Mouse (Mus musculus) activated CD4-positive, CD25-positive, alpha-beta regulatory T cell, adult 4 months (primary cell): ENCODE results near the gene Cdh13. TPM values are rescaled to one million over a fixed set of nuclear protein-coding genes. Genes with fewer than 3 reads are reported as not detected.
"Not testable (repeated sequence)": the region's sequence is repeated elsewhere in the genome, so short reads cannot be mapped to it uniquely, and the experiment has no call there.

Source experiments
- ATAC-seq: one replicate; pipeline ENCODE4 v1.8.0; 2017
- polyA plus RNA-seq, 2 experiments: library from polyadenylated mRNA; unstranded; fragments of 100-300 nt; shearing (Covaris generic); gene quantifications; one replicate each; pipeline ENCODE4 v1.2.1; 2017

The Cdh13 gene
- polyA plus RNA-seq, 2 experiments from 2014 or later, result 0.15 to 0.34 TPM

GRCm38 (mm10) chr8:118701312-118701880 is 417.9 kb downstream of the Cdh13 start:
- no peak for ATAC-seq

DNA sequence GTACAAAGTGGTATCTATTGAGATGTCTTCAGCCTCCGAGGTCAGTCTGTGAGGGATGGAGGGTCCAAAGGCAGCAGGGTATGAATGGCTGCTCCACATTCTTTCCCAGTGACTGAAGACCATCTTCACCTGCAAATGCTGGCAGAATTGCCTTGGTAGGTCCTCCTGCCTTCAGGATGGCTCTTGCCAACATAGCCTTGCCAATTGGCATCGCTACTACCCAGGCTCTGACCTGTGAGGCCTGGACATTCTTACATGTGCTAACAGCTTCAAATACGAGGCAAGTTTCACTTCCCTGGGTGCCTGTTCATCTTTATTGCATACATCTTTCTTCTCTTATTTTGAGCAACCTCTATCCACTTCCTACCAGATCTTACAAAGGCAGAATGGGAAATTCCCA is 425.8 kb downstream of the Cdh13 start:
- ATAC-seq, result no peak

- no peak for ATAC-seq
Measured at GRCm38 (mm10) chr8:118711631-118712030, 428.1 kb downstream of the Cdh13 start.

GRCm38 (mm10) chr8:118713111-118713510 is 429.6 kb downstream of the Cdh13 start:
- ATAC-seq, result no peak

GRCm38 (mm10) chr8:118713596-118713995 is 430.1 kb downstream of the Cdh13 start:
- no peak for ATAC-seq

DNA sequence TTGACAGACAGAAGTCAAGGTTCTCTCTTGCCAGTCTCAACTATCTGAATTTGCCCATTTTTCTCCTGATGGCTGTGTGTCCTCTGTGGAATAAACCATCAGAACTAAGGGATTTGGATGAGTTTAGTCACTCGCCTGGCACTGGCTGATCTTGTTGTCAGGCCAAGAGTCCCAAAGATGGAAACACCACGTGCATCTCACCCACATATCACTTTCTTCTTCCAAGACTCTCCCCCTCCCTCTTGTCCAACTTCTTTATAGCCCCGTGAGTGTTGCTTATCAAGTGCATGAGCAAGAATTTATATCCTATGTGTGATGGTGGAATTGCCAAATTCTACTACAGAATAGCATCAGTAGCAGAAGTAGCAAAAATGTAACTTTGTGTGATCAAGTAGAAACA is 439.4 kb downstream of the Cdh13 start:
- ATAC-seq, result no peak

GRCm38 (mm10) chr8:118725651-118726050 is 442.1 kb downstream of the Cdh13 start:
- no peak for ATAC-seq

DNA sequence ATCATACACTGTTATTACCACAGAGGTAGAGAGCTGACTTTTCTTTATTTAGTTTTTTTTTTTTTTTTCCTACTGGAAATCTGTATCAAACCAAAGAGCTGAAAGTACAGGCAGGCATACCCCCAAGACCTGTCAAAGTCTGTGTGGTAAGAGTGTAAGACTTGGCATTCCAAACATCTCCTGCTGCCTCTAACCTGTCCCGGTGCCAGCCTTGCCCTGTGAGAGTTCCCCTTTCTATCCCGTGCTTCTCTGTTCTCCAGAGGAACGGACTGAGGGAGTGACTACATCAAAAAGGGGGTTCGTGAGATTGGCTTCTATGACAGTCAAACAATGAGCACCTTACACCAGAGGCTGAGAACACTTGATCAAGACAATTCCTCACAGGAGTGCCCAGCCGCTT is 458.2 kb downstream of the Cdh13 start:
- no peak for ATAC-seq

DNA sequence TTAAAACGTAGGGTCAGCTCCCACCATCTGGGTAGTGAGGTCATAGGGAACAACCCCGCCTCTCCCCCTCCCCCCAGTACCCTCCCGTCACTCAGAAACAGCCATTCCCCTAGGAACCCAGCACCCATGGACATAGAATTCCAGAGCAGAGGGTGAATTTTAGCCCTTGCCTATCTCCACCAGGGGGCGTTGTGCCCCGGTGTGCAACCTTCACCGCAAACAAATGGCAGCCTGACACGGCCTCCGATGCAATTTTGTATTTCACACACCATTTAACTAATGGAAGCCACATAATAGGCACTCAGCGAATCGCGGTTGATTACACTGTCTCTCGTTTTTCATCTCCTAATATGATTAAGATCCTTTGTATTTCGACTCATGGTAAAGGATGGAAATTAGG is 461.5 kb downstream of the Cdh13 start:
- no peak for ATAC-seq

- ATAC-seq, result no peak
Measured at GRCm38 (mm10) chr8:118748041-118748604, 464.6 kb downstream of the Cdh13 start.

GRCm38 (mm10) chr8:118749191-118749590 is 465.7 kb downstream of the Cdh13 start:
- no peak for ATAC-seq

GRCm38 (mm10) chr8:118749786-118750185 is 466.3 kb downstream of the Cdh13 start:
- no peak for ATAC-seq

GRCm38 (mm10) chr8:118753710-118754109 is 470.2 kb downstream of the Cdh13 start:
- ATAC-seq, result no peak

DNA sequence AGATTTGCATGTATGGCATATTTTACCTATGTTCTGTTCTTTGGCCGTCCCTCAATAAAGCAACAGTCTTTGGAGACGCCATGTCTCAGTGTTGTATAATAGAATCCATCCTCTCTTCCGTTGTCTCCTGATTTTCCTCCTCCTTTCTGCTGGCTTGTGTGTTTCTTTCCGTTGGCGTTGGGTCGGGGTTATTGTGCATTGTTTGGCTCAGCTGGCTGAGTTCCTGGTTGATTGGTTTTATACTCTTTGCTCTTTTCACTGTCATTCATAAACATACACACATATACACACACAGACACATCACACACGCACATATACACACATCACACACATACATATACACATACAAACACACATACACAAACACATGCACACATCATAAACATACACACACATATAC is 470.6 kb downstream of the Cdh13 start:
- no peak for ATAC-seq

GRCm38 (mm10) chr8:118777507-118777906 is 494.0 kb downstream of the Cdh13 start:
- not testable (repeated sequence) for ATAC-seq

DNA sequence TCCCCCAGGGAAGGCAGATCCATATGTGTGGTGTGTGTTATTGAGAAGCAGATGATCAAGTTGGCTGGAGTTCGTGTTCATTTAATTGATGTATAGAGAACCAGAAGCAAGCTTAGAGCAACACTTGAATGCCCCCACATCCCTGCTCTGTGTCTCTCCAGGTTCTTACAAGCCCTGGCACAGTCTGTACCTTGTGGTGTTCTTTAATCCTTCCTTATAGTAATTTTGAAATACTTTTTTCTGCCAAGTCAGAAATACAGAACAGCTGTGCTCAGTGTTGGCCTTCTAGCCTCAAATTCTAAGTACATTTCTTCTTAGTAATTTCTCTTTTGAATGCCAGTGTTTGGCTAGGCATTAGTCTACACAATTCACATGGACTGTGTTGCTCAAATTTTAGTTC is 494.8 kb downstream of the Cdh13 start:
- no peak for ATAC-seq

DNA sequence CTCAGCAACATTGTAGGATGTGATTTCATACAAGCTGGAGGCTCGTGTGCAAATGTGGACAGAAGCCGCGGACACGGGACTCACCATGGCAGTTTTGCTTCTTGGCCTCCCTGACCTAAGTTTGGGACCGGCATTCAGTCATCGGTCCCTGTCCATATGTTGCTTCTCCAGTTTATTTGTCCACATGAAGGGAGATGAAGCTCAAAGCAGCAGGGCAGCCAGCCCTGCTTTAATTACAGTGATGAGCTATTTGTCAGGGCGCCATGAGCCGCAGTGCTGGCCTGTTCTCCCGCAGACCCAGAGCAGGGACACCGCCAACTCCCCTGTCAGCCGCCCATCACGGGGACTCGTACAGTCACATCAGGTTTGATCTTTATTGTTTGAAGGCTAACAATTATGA is 502.1 kb downstream of the Cdh13 start:
- no peak for ATAC-seq

- no peak for ATAC-seq
Measured at GRCm38 (mm10) chr8:118789649-118790048, 506.1 kb downstream of the Cdh13 start.

DNA sequence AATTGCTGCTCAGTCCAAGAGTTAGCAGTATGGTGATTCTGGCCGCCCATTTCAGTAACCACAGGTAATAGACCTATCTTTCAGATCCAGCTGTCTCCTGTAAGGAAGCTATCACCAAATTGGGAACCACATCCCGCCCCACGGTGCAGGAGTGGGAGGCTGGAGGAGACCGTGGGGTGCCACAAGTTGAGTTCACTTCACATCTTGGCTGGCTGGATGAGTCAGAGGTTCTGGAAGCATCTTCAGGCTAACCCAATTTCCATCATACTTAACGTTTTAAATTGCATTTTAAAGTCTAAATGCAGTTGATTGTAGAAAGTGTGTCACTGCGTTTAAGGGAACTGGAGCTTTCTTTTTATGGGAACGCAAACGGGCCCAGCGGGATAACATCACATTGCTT is 511.4 kb downstream of the Cdh13 start:
- ATAC-seq, result no peak

GRCm38 (mm10) chr8:118796491-118796890 is 513.0 kb downstream of the Cdh13 start:
- ATAC-seq, result no peak

DNA sequence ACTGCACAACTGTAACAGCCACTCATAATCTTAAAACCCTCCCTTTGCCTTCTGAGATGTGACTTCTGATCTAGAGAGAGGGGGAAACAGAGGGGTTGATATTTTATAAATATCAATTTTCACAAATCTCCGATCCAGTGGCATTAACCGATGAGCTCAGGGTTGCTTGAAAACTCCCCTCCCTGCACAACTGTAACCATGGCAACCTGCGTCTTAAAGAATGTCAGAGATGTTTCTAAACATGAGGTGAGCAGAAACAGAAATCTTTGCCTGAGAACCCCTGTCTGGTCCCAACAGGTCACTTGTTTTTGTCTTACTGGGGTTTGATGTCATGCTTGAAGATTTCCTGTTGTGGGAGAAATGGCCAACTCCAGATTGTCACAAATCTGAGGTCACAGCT is 513.6 kb downstream of the Cdh13 start:
- no peak for ATAC-seq

DNA sequence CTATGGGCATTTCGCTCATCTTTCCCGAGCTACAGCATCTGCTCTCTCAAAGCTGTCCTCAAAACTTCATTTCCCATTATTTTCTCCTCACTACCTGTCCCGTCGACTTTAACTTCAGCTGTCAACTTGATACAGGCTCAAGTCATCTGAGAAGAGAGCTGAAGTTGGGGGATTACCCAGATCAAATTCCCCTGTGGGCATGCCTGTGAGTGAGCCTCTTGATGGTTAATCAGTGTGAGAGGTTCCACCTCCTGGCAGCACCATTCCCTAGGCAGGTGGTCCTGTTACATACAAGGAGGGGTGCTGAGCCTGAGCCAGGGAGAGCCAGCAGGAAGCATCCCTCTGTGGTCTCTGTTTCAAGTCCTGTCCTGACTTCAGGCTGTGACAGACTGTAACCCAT is 519.6 kb downstream of the Cdh13 start:
- ATAC-seq, result no peak

DNA sequence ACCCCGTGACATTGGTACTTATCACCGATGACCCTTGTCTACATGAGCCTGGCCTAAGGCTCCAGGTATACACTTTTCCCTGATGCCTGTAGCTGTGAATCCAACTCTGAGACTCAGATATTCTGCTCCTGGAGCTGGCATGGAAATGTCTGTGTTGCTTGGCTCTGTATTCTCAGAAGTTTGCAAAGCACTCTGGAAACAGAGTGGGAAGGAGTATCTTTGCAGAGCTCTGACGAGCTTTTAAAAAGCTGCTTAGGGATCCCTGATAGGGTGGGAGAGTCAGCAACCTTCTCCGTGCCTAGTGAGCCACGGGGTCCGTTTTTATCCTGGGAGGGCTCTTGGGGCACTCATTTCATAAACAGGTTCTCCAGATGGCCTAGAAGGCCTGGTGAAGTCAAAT is 526.1 kb downstream of the Cdh13 start:
- ATAC-seq, result no peak

DNA sequence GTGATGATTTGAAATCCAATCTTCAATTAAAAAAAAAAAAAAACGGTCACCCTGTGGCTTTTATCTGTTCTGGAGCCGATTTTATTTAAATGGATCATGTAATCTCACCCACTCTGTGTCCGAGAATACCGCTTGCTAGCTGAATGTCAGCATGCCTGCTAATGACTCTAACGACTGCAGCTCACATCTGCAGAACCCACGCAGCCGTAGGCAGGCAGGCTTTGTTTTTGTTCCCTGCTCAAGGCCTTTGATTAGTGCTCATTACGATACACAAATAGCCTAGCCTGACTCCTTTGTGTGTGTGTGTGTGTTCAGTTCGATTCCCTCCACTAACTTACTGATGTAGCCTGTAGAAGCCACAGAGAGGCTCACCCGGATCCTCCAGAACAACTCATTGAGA is 531.5 kb downstream of the Cdh13 start:
- ATAC-seq, result no peak

DNA sequence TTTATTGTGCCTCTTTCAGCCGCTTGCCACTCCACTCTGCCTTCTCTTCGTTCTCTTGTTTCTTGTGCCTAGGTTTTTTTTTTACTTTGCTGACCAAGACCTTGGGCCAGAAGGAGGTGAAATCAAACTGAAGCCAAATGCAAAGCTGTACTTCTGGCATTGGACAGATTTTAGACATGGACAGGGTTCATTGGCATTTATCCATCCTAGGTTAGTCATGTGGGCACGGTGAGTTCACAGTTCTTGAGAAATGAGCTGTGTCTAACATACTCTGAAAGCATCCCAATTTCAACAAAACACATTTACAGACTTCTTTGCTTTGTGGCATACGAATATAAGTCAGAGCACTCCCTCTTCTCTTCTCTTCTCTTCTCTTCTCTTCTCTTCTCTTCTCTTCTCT is 543.2 kb downstream of the Cdh13 start:
- no peak for ATAC-seq
